Mouse (Mus musculus): Measurements from ENCODE around the gene Hbq1a. TPM values are rescaled to one million over a fixed set of nuclear protein-coding genes. Genes with fewer than 3 reads are reported as not detected.
"Not testable (repeated sequence)": the region's sequence is repeated elsewhere in the genome, so short reads cannot be mapped to it uniquely, and the experiment has no call there.

Gene Hbq1a
- total and polyA plus RNA-seq, 3 experiments: not detected

GRCm38 (mm10) chr11:32281416-32282144 lies 18.3 kb upstream of the Hbq1a start:
- H3K27ac ChIP-seq (ENCODE audit: insufficient read depth, low read depth): no peak overlapping the region
- H3K4me2 ChIP-seq (ENCODE audit: insufficient read depth, low read depth, poor library complexity, severe bottlenecking): no peak overlapping the region
- no peaks in the 10 kb centered on the region for H3K79me2 ChIP-seq (replicated peaks; ENCODE audit: control insufficient read depth, extremely low read depth, insufficient read depth, poor library complexity, severe bottlenecking)

GRCm38 (mm10) chr11:32283091-32283777 lies 16.6 kb upstream of the Hbq1a start, which contains the start of gene Hba-a1:
Gene Hba-a1, plus strand, starts transcription at chr11:32283511.
- not testable (repeated sequence) for H3K4me3 ChIP-seq (replicated peaks in 1 of 3; ENCODE audit: low read depth in 2 of 3, low read length in 2 of 3, poor library complexity in 1 of 3)

More at GRCm38 (mm10) chr11:32281416-32282144, 18.3 kb upstream of the Hbq1a start:
- in situ Hi-C loops (cut with MboI; ENCODE audit: low pct_ligation_motif_present, low pct_unique_long_range_greater_than_20kb, low sequenced_read_pairs) (no loop called here), dilution Hi-C loops (cut with MboI; ENCODE audit: extremely low pct_ligation_motif_present, extremely low pct_unique_long_range_greater_than_20kb, low sequenced_read_pairs) (no loop called here)
- Histone ChIP-seq H3K4me1 (ENCODE audit: control insufficient read depth in 1 of 2, insufficient read depth in 2 of 2) (peaks cover 4 to 19% of the 10 kb centered on the region in 2 experiments; a peak in 3 of 4 replicates), H3K9me3 (replicated peaks; ENCODE audit: low read length) (no peaks in the 10 kb centered on the region), H3K27me3 (replicated peaks) (peaks cover 13% of the 10 kb centered on the region), H3K4me3 (replicated peaks in 1 of 3; ENCODE audit: low read depth in 2 of 3, low read length in 2 of 3, poor library complexity in 1 of 3) (no peak overlapping the region), H3K9ac (ENCODE audit: insufficient read depth, low read depth) (no peak overlapping the region), H3K36me3 (replicated peaks in 1 of 2; ENCODE audit: control insufficient read depth in 1 of 2, insufficient read depth in 1 of 2, low read length in 1 of 2) (no peaks in the 10 kb centered on the region)
- TF ChIP-seq MYC (IDR thresholded peaks at IDR 0.05; ENCODE audit: low read depth, low read length): no peak
- no peak for TF ChIP-seq POLR2A (IDR thresholded peaks at IDR 0.05; ENCODE audit: low read depth, low read length)
- TF ChIP-seq MAX (IDR thresholded peaks at IDR 0.05; ENCODE audit: low read length): no peak
- DNase-seq (ENCODE audit: extremely low read depth): no peak

GRCm38 (mm10) chr11:32284582-32284981 lies 15.3 kb upstream of the Hbq1a start:
- DNase-seq (ENCODE audit: extremely low read depth); H3K79me2 ChIP-seq (replicated peaks; ENCODE audit: control insufficient read depth, extremely low read depth, insufficient read depth, poor library complexity, severe bottlenecking); H3K4me2 ChIP-seq (ENCODE audit: insufficient read depth, low read depth, poor library complexity, severe bottlenecking); dilution Hi-C loops (cut with MboI; ENCODE audit: extremely low pct_ligation_motif_present, extremely low pct_unique_long_range_greater_than_20kb, low sequenced_read_pairs); H3K4me3 ChIP-seq (replicated peaks in 1 of 3; ENCODE audit: low read depth in 2 of 3, low read length in 2 of 3, poor library complexity in 1 of 3); H3K36me3 ChIP-seq (replicated peaks in 1 of 2; ENCODE audit: control insufficient read depth in 1 of 2, insufficient read depth in 1 of 2, low read length in 1 of 2); in situ Hi-C loops (cut with MboI; ENCODE audit: low pct_ligation_motif_present, low pct_unique_long_range_greater_than_20kb, low sequenced_read_pairs); H3K9ac ChIP-seq (ENCODE audit: insufficient read depth, low read depth); H3K9me3 ChIP-seq (replicated peaks; ENCODE audit: low read length); H3K27ac ChIP-seq (ENCODE audit: insufficient read depth, low read depth): not testable (repeated sequence)
- Histone ChIP-seq H3K4me1 (ENCODE audit: control insufficient read depth in 1 of 2, insufficient read depth in 2 of 2) (peaks cover 2 to 20% of the 10 kb centered on the region in 2 experiments; a peak in 2 of 4 replicates), H3K27me3 (replicated peaks) (peaks cover 14% of the 10 kb centered on the region)

More at GRCm38 (mm10) chr11:32283091-32283777, 16.6 kb upstream of the Hbq1a start, which contains the start of gene Hba-a1:
- DNase-seq (ENCODE audit: extremely low read depth); H3K79me2 ChIP-seq (replicated peaks; ENCODE audit: control insufficient read depth, extremely low read depth, insufficient read depth, poor library complexity, severe bottlenecking); dilution Hi-C loops (cut with MboI; ENCODE audit: extremely low pct_ligation_motif_present, extremely low pct_unique_long_range_greater_than_20kb, low sequenced_read_pairs); in situ Hi-C loops (cut with MboI; ENCODE audit: low pct_ligation_motif_present, low pct_unique_long_range_greater_than_20kb, low sequenced_read_pairs); H3K27ac ChIP-seq (ENCODE audit: insufficient read depth, low read depth); H3K9me3 ChIP-seq (replicated peaks; ENCODE audit: low read length); H3K36me3 ChIP-seq (replicated peaks in 1 of 2; ENCODE audit: control insufficient read depth in 1 of 2, insufficient read depth in 1 of 2, low read length in 1 of 2); H3K9ac ChIP-seq (ENCODE audit: insufficient read depth, low read depth): not testable (repeated sequence)
- Histone ChIP-seq H3K27me3 (replicated peaks) (peaks cover 14% of the 10 kb centered on the region), H3K4me1 (ENCODE audit: control insufficient read depth in 1 of 2, insufficient read depth in 2 of 2) (peaks cover 4 to 20% of the 10 kb centered on the region in 2 experiments; a peak in 3 of 4 replicates), H3K4me2 (ENCODE audit: insufficient read depth, low read depth, poor library complexity, severe bottlenecking) (peak within 1 kb of the TSS; percentile 29; the same call in 1 of the 2 replicates)

Measured in CH12.LX (cell line).